In genomic region chr2:174605442-174606087, GRCm38 (mm10) we compare ENCODE assay signal across 26 mouse cellular contexts. TPM values are rescaled to one million over a fixed set of nuclear protein-coding genes. Genes with fewer than 3 reads are reported as not detected.
DNase-seq lines count a peak whose midpoint lies in the region; ATAC-seq and TF ChIP-seq lines count a peak whose summit lies in the region.
"Had no signal": no experiment of that assay in that cellular context is flagged by ENCODE, and none has a peak within 500 bp of the region (broad histone marks: within the 10 kb centered on the region; RNA-seq: fewer than 3 reads in every experiment).

No protein-coding gene starts in this region.

- H3K4me1 ChIP-seq in heart, embryonic 16.5 days (ENCODE audit: control insufficient read depth, insufficient read depth, low read length), result peaks cover 3% of the 10 kb centered on the region; the same call in 1 of the 2 replicates
- H3K4me1 ChIP-seq in stomach, embryonic 16.5 days (ENCODE audit: control insufficient read depth, insufficient read depth, low read length), result no peaks in the 10 kb centered on the region
- no peaks in the 10 kb centered on the region for H3K4me1 ChIP-seq in stomach, postnatal 0 days (replicated peaks; ENCODE audit: control insufficient read depth, insufficient read depth)
- H3K4me1 ChIP-seq: embryonic facial prominence, embryonic 15.5 days had no signal

- 70% methylated on average over 4 of the region's 4 CpGs for WGBS in heart, embryonic 16.5 days
- 81% methylated on average over 4 of the region's 4 CpGs for WGBS in stomach, embryonic 16.5 days
- WGBS in stomach, postnatal 0 days, result 83% methylated on average over 4 of the region's 4 CpGs

- DNase-seq in adrenal gland, postnatal 14 days, result peak; percentile 63
- DNase-seq in adrenal gland, postnatal 25 days, result no peak
- no peak for DNase-seq in heart, adult 9 months (ENCODE audit: low spot score in 2 of 2)
- DNase-seq in stomach, postnatal 0 days (ENCODE audit: low spot score), result no peak
- DNase-seq: adrenal gland, postnatal 36 days; cerebellum, adult 11 months; cerebellum, adult 8-10 months; cerebellum, postnatal 14 days; embryo, embryonic 11 days; gastrocnemius, adult 2 months; gastrocnemius, postnatal 25 days; heart, postnatal 14 days had no signal

- ATAC-seq in heart, embryonic 16.5 days (replicated peaks; ENCODE audit: extremely low read depth, insufficient read depth, low FRiP score), result no peak
- no peak for ATAC-seq in stomach, embryonic 16.5 days (ENCODE audit: insufficient read depth, low FRiP score)
- ATAC-seq in stomach, postnatal 0 days (ENCODE audit: low FRiP score, low TSS enrichment), result no peak
- ATAC-seq: activated CD4-positive, CD25-positive, alpha-beta regulatory T cell, adult 4 months; forebrain, embryonic 14.5 days; intestine, embryonic 16.5 days; Patski had no signal

- H3K4me2 ChIP-seq in heart, embryonic 16.5 days (ENCODE audit: low read depth, low read length), result no peak overlapping the region
- no peak overlapping the region for H3K4me2 ChIP-seq in stomach, embryonic 16.5 days (ENCODE audit: low read depth, low read length)
- no peak overlapping the region for H3K4me2 ChIP-seq in stomach, postnatal 0 days (replicated peaks; ENCODE audit: low read depth)
- H3K4me2 ChIP-seq: embryonic facial prominence, embryonic 15.5 days; heart, embryonic 11.5 days; hindbrain, embryonic 14.5 days had no signal

- no peak overlapping the region for H3K4me3 ChIP-seq in heart, embryonic 16.5 days (ENCODE audit: low read length)
- no peak overlapping the region for H3K4me3 ChIP-seq in stomach, embryonic 16.5 days (replicated peaks; ENCODE audit: low read length)
- H3K4me3 ChIP-seq in stomach, postnatal 0 days (ENCODE audit: low read depth, low read length), result no peak overlapping the region
- H3K4me3 ChIP-seq: embryonic facial prominence, embryonic 15.5 days; erythroblast, embryonic 14.5 days; forebrain, embryonic 10.5 days; gastrocnemius, adult 2 months; hindbrain, embryonic 10.5 days had no signal

- TF ChIP-seq EP300 in stomach, postnatal 0 days (optimal IDR thresholded peaks at IDR 0.05), result no peak

- H3K9ac ChIP-seq in heart, embryonic 16.5 days (ENCODE audit: low read length), result no peak overlapping the region
- H3K9ac ChIP-seq in stomach, embryonic 16.5 days (ENCODE audit: low read length), result no peak overlapping the region
- no peak overlapping the region for H3K9ac ChIP-seq in stomach, postnatal 0 days (ENCODE audit: low read length)
- H3K9ac ChIP-seq: embryonic facial prominence, embryonic 15.5 days; hindbrain, embryonic 14.5 days had no signal

- H3K27me3 ChIP-seq in heart, embryonic 16.5 days (ENCODE audit: control insufficient read depth, insufficient read depth, low read length), result no peaks in the 10 kb centered on the region
- no peaks in the 10 kb centered on the region for H3K27me3 ChIP-seq in stomach, embryonic 16.5 days (ENCODE audit: control insufficient read depth, insufficient read depth, low read length)
- no peaks in the 10 kb centered on the region for H3K27me3 ChIP-seq in stomach, postnatal 0 days (ENCODE audit: control insufficient read depth, insufficient read depth, low read length)
- H3K27me3 ChIP-seq: CH12.LX; embryonic facial prominence, embryonic 15.5 days had no signal

- no peaks in the 10 kb centered on the region for H3K36me3 ChIP-seq in heart, embryonic 16.5 days (ENCODE audit: control insufficient read depth, insufficient read depth)
- no peaks in the 10 kb centered on the region for H3K36me3 ChIP-seq in stomach, embryonic 16.5 days (ENCODE audit: control insufficient read depth, insufficient read depth, low read length)
- no peaks in the 10 kb centered on the region for H3K36me3 ChIP-seq in stomach, postnatal 0 days (ENCODE audit: control insufficient read depth, insufficient read depth, low read length)
- H3K36me3 ChIP-seq: embryonic facial prominence, embryonic 15.5 days; forebrain, embryonic 10.5 days; hindbrain, embryonic 10.5 days had no signal

- peak overlapping the region; percentile 63 for H3K27ac ChIP-seq in heart, embryonic 16.5 days (ENCODE audit: low read length)
- peak overlapping the region; percentile 20; the same call in 1 of the 2 replicates for H3K27ac ChIP-seq in stomach, embryonic 16.5 days (ENCODE audit: low read length)
- H3K27ac ChIP-seq in stomach, postnatal 0 days (replicated peaks), result no peak overlapping the region
- H3K27ac ChIP-seq: forebrain, embryonic 10.5 days; gastrocnemius, adult 2 months; hindbrain, embryonic 10.5 days; hindbrain, embryonic 14.5 days had no signal

- no peaks in the 10 kb centered on the region for H3K9me3 ChIP-seq in heart, embryonic 16.5 days (replicated peaks; ENCODE audit: control insufficient read depth, low read length)
- H3K9me3 ChIP-seq in stomach, embryonic 16.5 days (replicated peaks; ENCODE audit: control insufficient read depth, low read length), result no peaks in the 10 kb centered on the region
- H3K9me3 ChIP-seq in stomach, postnatal 0 days (ENCODE audit: control insufficient read depth, low read length), result no peaks in the 10 kb centered on the region
- H3K9me3 ChIP-seq: embryonic facial prominence, embryonic 15.5 days; forebrain, embryonic 10.5 days; hindbrain, embryonic 10.5 days had no signal

- TF ChIP-seq CTCF in stomach, postnatal 0 days (IDR thresholded peaks at IDR 0.05; ENCODE audit: low read depth), result no peak

RNA-seq across cellular contexts. Expression of gene Zfp831, which starts 37.8 kb away (rescaled TPM):
- 0.19 and 2.0 TPM in 2 replicates for total RNA-seq in adrenal gland, postnatal 14 days (2021)
- total RNA-seq in adrenal gland, postnatal 25 days (2021), result 0.06 and 0.14 TPM in 2 replicates
- 0.01 and 0.04 TPM in 2 replicates for polyA plus RNA-seq in heart, embryonic 16.5 days (2015; fragmentation: Nextera tagmentation; extraction: Ambion mirVana)
- polyA plus RNA-seq in stomach, embryonic 16.5 days (2015; fragmentation: Nextera tagmentation; extraction: Ambion mirVana), result 0.06 TPM in 1 of 2 replicates, not detected in the other
- polyA plus RNA-seq in stomach, postnatal 0 days (2015; fragmentation: Nextera tagmentation; extraction: Ambion mirVana), result 0.01 TPM in 1 of 2 replicates, not detected in the other
- total RNA-seq: gastrocnemius, adult 2 months had no signal
- polyA plus RNA-seq: embryonic facial prominence, embryonic 11.5 days; erythroblast, embryonic 14.5 days; forebrain, embryonic 14.5 days; heart, embryonic 11.5 days; hindbrain, embryonic 10.5 days; hindbrain, embryonic 14.5 days; Patski had no signal
